ENCODE assay signal across 22 mouse cellular contexts in the genomic region with DNA sequence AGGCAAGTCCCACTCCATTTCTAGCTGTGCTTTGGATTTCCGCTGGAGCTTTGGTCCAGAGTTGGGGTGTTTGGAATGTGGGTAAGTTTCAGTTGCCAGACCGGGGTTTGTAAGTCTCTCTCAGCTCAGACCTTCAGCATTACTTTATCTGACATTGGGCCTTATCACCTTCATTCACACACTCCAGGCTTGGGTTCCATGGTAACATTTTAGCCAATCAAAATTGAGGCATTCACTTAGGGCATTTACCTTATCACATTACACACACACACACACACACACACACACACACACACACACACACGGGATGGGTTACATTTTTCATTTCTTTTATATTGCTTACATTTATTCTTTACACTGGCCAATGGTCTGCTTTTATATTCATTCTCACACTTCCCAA.
"Had no signal": no experiment of that assay in that cellular context is flagged by ENCODE, and none has a peak within 500 bp of the region (broad histone marks: within the 10 kb centered on the region; RNA-seq: fewer than 3 reads in every experiment).

No protein-coding gene starts in this region.

- H3K4me2 ChIP-seq: limb, embryonic 12.5 days; limb, embryonic 15.5 days; lung, embryonic 15.5 days; midbrain, embryonic 13.5 days; neural tube, embryonic 13.5 days had no signal

- H3K9ac ChIP-seq: limb, embryonic 12.5 days; limb, embryonic 15.5 days; lung, embryonic 15.5 days; midbrain, embryonic 13.5 days; neural tube, embryonic 13.5 days had no signal

- H3K4me3 ChIP-seq: limb, embryonic 12.5 days; limb, embryonic 15.5 days; lung, embryonic 15.5 days; megakaryocyte, embryonic 14.5 days; midbrain, embryonic 10.5 days; midbrain, embryonic 13.5 days; myocyte; neural tube, embryonic 13.5 days had no signal

- H3K36me3 ChIP-seq: limb, embryonic 12.5 days; limb, embryonic 15.5 days; lung, embryonic 15.5 days; midbrain, embryonic 10.5 days; midbrain, embryonic 13.5 days; neural tube, embryonic 13.5 days had no signal

- H3K27ac ChIP-seq: limb, embryonic 12.5 days; limb, embryonic 15.5 days; lung, embryonic 15.5 days; midbrain, embryonic 10.5 days; midbrain, embryonic 13.5 days; neural tube, embryonic 13.5 days had no signal

- H3K9me3 ChIP-seq: limb, embryonic 12.5 days; limb, embryonic 15.5 days; lung, embryonic 15.5 days; megakaryocyte, embryonic 14.5 days; midbrain, embryonic 10.5 days; midbrain, embryonic 13.5 days; neural tube, embryonic 13.5 days had no signal

- H3K27me3 ChIP-seq: limb, embryonic 12.5 days; limb, embryonic 15.5 days; lung, embryonic 15.5 days; megakaryocyte, embryonic 14.5 days; midbrain, embryonic 13.5 days; neural tube, embryonic 13.5 days had no signal

- DNase-seq: kidney, adult 18-20 months; kidney, adult 9 months; kidney, postnatal 14 days; kidney, postnatal 4 days; left cerebral cortex, postnatal 4 days; lung, adult 18-20 months; lung, postnatal 10 days; lung, postnatal 36 days; retina, postnatal 1 day; right cerebral cortex, postnatal 25 days; spleen, adult 18-20 months; thymus, adult 18-20 months; thymus, postnatal 36 days had no signal

- ATAC-seq: midbrain, embryonic 13.5 days; midbrain, embryonic 16.5 days had no signal

- H3K4me1 ChIP-seq: limb, embryonic 12.5 days; limb, embryonic 15.5 days; lung, embryonic 15.5 days; megakaryocyte, embryonic 14.5 days; midbrain, embryonic 10.5 days; midbrain, embryonic 13.5 days; neural tube, embryonic 13.5 days had no signal
